Mouse (Mus musculus): ENCODE measurements around the gene Havcr2. TPM values are rescaled to one million over a fixed set of nuclear protein-coding genes. Genes with fewer than 3 reads are reported as not detected.
"Not testable (repeated sequence)": the region's sequence is repeated elsewhere in the genome, so short reads cannot be mapped to it uniquely, and the experiment has no call there.

Gene Havcr2
- polyA plus RNA-seq, 1 experiment from 2014 or later, result 0.07 TPM

- ATAC-seq (replicated peaks; ENCODE audit: low FRiP score, low TSS enrichment, low read depth) (no peak), DNase-seq (ENCODE audit: low spot score) (no peak)
- no peak overlapping the region for H3K4me2 ChIP-seq (ENCODE audit: low read length)
- no peaks in the 10 kb centered on the region for H3K4me1 ChIP-seq (replicated peaks; ENCODE audit: control insufficient read depth, insufficient read depth, low read length)
- H3K9me3 ChIP-seq (ENCODE audit: control insufficient read depth, low read length), result no peaks in the 10 kb centered on the region
- no peak overlapping the region for H3K9ac ChIP-seq (ENCODE audit: low read length)
- no peak overlapping the region for H3K4me3 ChIP-seq (ENCODE audit: low read depth, low read length)
- no peaks in the 10 kb centered on the region for H3K27me3 ChIP-seq (replicated peaks; ENCODE audit: control insufficient read depth, insufficient read depth, low read length)
- 90% methylated on average over 4 of the region's 4 CpGs for WGBS
- no peaks in the 10 kb centered on the region for H3K36me3 ChIP-seq (ENCODE audit: control insufficient read depth, insufficient read depth, low read length)
- H3K27ac ChIP-seq (ENCODE audit: low read depth), result no peak overlapping the region
Observed at GRCm38 (mm10) chr11:46474220-46474619, 19.5 kb downstream of the Havcr2 start.

GRCm38 (mm10) chr11:46479311-46479710 is 24.6 kb downstream of the Havcr2 start:
- Histone ChIP-seq H3K4me3 (ENCODE audit: low read depth, low read length) (no peak overlapping the region), H3K4me2 (ENCODE audit: low read length) (no peak overlapping the region), H3K4me1 (replicated peaks; ENCODE audit: control insufficient read depth, insufficient read depth, low read length) (no peaks in the 10 kb centered on the region), H3K36me3 (ENCODE audit: control insufficient read depth, insufficient read depth, low read length) (no peaks in the 10 kb centered on the region), H3K9me3 (ENCODE audit: control insufficient read depth, low read length) (no peaks in the 10 kb centered on the region), H3K27me3 (replicated peaks; ENCODE audit: control insufficient read depth, insufficient read depth, low read length) (no peaks in the 10 kb centered on the region), H3K27ac (ENCODE audit: low read depth) (no peak overlapping the region), H3K9ac (ENCODE audit: low read length) (no peak overlapping the region)
- ATAC-seq (replicated peaks; ENCODE audit: low FRiP score, low TSS enrichment, low read depth) (no peak), DNase-seq (ENCODE audit: low spot score) (no peak)
- 86% methylated on average over 9 of the region's 9 CpGs for WGBS

GRCm38 (mm10) chr11:46480517-46480916 is 25.8 kb downstream of the Havcr2 start:
- Histone ChIP-seq H3K27me3 (replicated peaks; ENCODE audit: control insufficient read depth, insufficient read depth, low read length) (no peaks in the 10 kb centered on the region), H3K9ac (ENCODE audit: low read length) (no peak overlapping the region), H3K4me3 (ENCODE audit: low read depth, low read length) (no peak overlapping the region), H3K27ac (ENCODE audit: low read depth) (no peak overlapping the region), H3K36me3 (ENCODE audit: control insufficient read depth, insufficient read depth, low read length) (no peaks in the 10 kb centered on the region), H3K4me2 (ENCODE audit: low read length) (no peak overlapping the region), H3K4me1 (replicated peaks; ENCODE audit: control insufficient read depth, insufficient read depth, low read length) (no peaks in the 10 kb centered on the region), H3K9me3 (ENCODE audit: control insufficient read depth, low read length) (no peaks in the 10 kb centered on the region)
- DNase-seq (ENCODE audit: low spot score) (no peak), ATAC-seq (replicated peaks; ENCODE audit: low FRiP score, low TSS enrichment, low read depth) (no peak)
- WGBS, result 76% methylated on average over 7 of the region's 7 CpGs

- Histone ChIP-seq H3K9me3 (ENCODE audit: control insufficient read depth, low read length) (no peaks in the 10 kb centered on the region), H3K36me3 (ENCODE audit: control insufficient read depth, insufficient read depth, low read length) (no peaks in the 10 kb centered on the region), H3K27ac (ENCODE audit: low read depth) (no peak overlapping the region), H3K9ac (ENCODE audit: low read length) (no peak overlapping the region), H3K4me3 (ENCODE audit: low read depth, low read length) (no peak overlapping the region), H3K4me1 (replicated peaks; ENCODE audit: control insufficient read depth, insufficient read depth, low read length) (no peaks in the 10 kb centered on the region), H3K4me2 (ENCODE audit: low read length) (no peak overlapping the region), H3K27me3 (replicated peaks; ENCODE audit: control insufficient read depth, insufficient read depth, low read length) (no peaks in the 10 kb centered on the region)
- DNase-seq (ENCODE audit: low spot score) (no peak), ATAC-seq (replicated peaks; ENCODE audit: low FRiP score, low TSS enrichment, low read depth) (no peak)
- 31% methylated on average over 1 of the region's 1 CpGs for WGBS
Observed at GRCm38 (mm10) chr11:46488231-46488630, 33.5 kb downstream of the Havcr2 start.

- 78% methylated on average over 2 of the region's 2 CpGs for WGBS
- no peak overlapping the region for H3K4me3 ChIP-seq (ENCODE audit: low read depth, low read length)
- no peak for ATAC-seq (replicated peaks; ENCODE audit: low FRiP score, low TSS enrichment, low read depth)
- no peak overlapping the region for H3K27ac ChIP-seq (ENCODE audit: low read depth)
- no peaks in the 10 kb centered on the region for H3K4me1 ChIP-seq (replicated peaks; ENCODE audit: control insufficient read depth, insufficient read depth, low read length)
- H3K9ac ChIP-seq (ENCODE audit: low read length), result no peak overlapping the region
- no peaks in the 10 kb centered on the region for H3K27me3 ChIP-seq (replicated peaks; ENCODE audit: control insufficient read depth, insufficient read depth, low read length)
- no peak overlapping the region for H3K4me2 ChIP-seq (ENCODE audit: low read length)
- H3K36me3 ChIP-seq (ENCODE audit: control insufficient read depth, insufficient read depth, low read length), result no peaks in the 10 kb centered on the region
- H3K9me3 ChIP-seq (ENCODE audit: control insufficient read depth, low read length), result no peaks in the 10 kb centered on the region
- no peak for DNase-seq (ENCODE audit: low spot score)
Observed at GRCm38 (mm10) chr11:46488650-46489049, 33.9 kb downstream of the Havcr2 start.

DNA sequence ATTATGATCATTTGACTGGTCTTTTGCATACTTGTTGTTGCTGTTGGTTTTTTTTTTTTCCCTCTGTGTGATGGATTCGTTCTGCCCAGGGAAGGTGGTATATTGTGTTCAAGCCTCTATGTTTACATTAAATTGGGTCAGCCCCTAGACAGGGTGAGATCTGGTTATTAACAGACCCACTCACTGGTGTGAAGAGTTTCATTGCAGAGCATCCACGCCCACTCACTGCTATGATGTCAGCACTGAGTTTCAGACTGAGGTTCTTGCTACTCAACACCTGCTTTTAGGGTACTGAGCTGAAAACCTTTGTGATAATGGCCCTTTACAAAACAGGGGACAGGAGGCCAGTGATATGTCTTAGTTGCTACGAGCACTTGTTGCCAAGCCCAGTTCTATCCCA is 52.4 kb downstream of the Havcr2 start:
- ATAC-seq (replicated peaks; ENCODE audit: low FRiP score, low TSS enrichment, low read depth) (no peak), DNase-seq (ENCODE audit: low spot score) (no peak)
- H3K9ac ChIP-seq (ENCODE audit: low read length), result no peak overlapping the region
- no peak overlapping the region for H3K4me2 ChIP-seq (ENCODE audit: low read length)
- no peaks in the 10 kb centered on the region for H3K36me3 ChIP-seq (ENCODE audit: control insufficient read depth, insufficient read depth, low read length)
- H3K4me1 ChIP-seq (replicated peaks; ENCODE audit: control insufficient read depth, insufficient read depth, low read length), result no peaks in the 10 kb centered on the region
- H3K9me3 ChIP-seq (ENCODE audit: control insufficient read depth, low read length), result no peaks in the 10 kb centered on the region
- H3K4me3 ChIP-seq (ENCODE audit: low read depth, low read length), result no peak overlapping the region
- no peak overlapping the region for H3K27ac ChIP-seq (ENCODE audit: low read depth)
- WGBS, result 61% methylated on average over 3 of the region's 3 CpGs
- no peaks in the 10 kb centered on the region for H3K27me3 ChIP-seq (replicated peaks; ENCODE audit: control insufficient read depth, insufficient read depth, low read length)

- Histone ChIP-seq H3K4me2 (ENCODE audit: low read length) (no peak overlapping the region), H3K4me3 (ENCODE audit: low read depth, low read length) (no peak overlapping the region), H3K27ac (ENCODE audit: low read depth) (no peak overlapping the region), H3K36me3 (ENCODE audit: control insufficient read depth, insufficient read depth, low read length) (no peaks in the 10 kb centered on the region), H3K27me3 (replicated peaks; ENCODE audit: control insufficient read depth, insufficient read depth, low read length) (no peaks in the 10 kb centered on the region), H3K4me1 (replicated peaks; ENCODE audit: control insufficient read depth, insufficient read depth, low read length) (no peaks in the 10 kb centered on the region), H3K9me3 (ENCODE audit: control insufficient read depth, low read length) (no peaks in the 10 kb centered on the region), H3K9ac (ENCODE audit: low read length) (no peak overlapping the region)
- 95% methylated on average over 5 of the region's 5 CpGs for WGBS
- ATAC-seq (replicated peaks; ENCODE audit: low FRiP score, low TSS enrichment, low read depth) (no peak), DNase-seq (ENCODE audit: low spot score) (no peak)
Observed at GRCm38 (mm10) chr11:46509900-46510299, 55.2 kb downstream of the Havcr2 start.

- not testable (repeated sequence) for H3K9ac ChIP-seq (ENCODE audit: low read length); H3K36me3 ChIP-seq (ENCODE audit: control insufficient read depth, insufficient read depth, low read length); H3K4me3 ChIP-seq (ENCODE audit: low read depth, low read length); DNase-seq (ENCODE audit: low spot score); H3K9me3 ChIP-seq (ENCODE audit: control insufficient read depth, low read length); H3K4me1 ChIP-seq (replicated peaks; ENCODE audit: control insufficient read depth, insufficient read depth, low read length); H3K27me3 ChIP-seq (replicated peaks; ENCODE audit: control insufficient read depth, insufficient read depth, low read length); ATAC-seq (replicated peaks; ENCODE audit: low FRiP score, low TSS enrichment, low read depth); H3K27ac ChIP-seq (ENCODE audit: low read depth); H3K4me2 ChIP-seq (ENCODE audit: low read length)
- 88% methylated on average over 5 of the region's 5 CpGs for WGBS
Observed at GRCm38 (mm10) chr11:46521341-46521740, 66.6 kb downstream of the Havcr2 start.

- no peaks in the 10 kb centered on the region for H3K27me3 ChIP-seq (replicated peaks; ENCODE audit: control insufficient read depth, insufficient read depth, low read length)
- H3K4me2 ChIP-seq (ENCODE audit: low read length), result no peak overlapping the region
- no peak overlapping the region for H3K9ac ChIP-seq (ENCODE audit: low read length)
- no peaks in the 10 kb centered on the region for H3K4me1 ChIP-seq (replicated peaks; ENCODE audit: control insufficient read depth, insufficient read depth, low read length)
- no peaks in the 10 kb centered on the region for H3K9me3 ChIP-seq (ENCODE audit: control insufficient read depth, low read length)
- no peak overlapping the region for H3K4me3 ChIP-seq (ENCODE audit: low read depth, low read length)
- H3K36me3 ChIP-seq (ENCODE audit: control insufficient read depth, insufficient read depth, low read length), result no peaks in the 10 kb centered on the region
- ATAC-seq (replicated peaks; ENCODE audit: low FRiP score, low TSS enrichment, low read depth) (no peak), DNase-seq (ENCODE audit: low spot score) (peak; percentile 46)
- no peak overlapping the region for H3K27ac ChIP-seq (ENCODE audit: low read depth)
- 74% methylated on average over 3 of the region's 3 CpGs for WGBS
Observed at GRCm38 (mm10) chr11:46522719-46523118, 68.0 kb downstream of the Havcr2 start.
